Mouse (Mus musculus): ENCODE measurements around the gene Tmem208. TPM values are rescaled to one million over a fixed set of nuclear protein-coding genes. Genes with fewer than 3 reads are reported as not detected.

Tmem208 gene
- total RNA-seq, 1 experiment from 2014 or later, result 28.4 TPM

- peak; percentile 6 for ATAC-seq (replicated peaks; ENCODE audit: low read depth, poor library complexity, severe bottlenecking)
These were observed 22.4 kb downstream of the Tmem208 start, which contains the start of gene Slc9a5 for GRCm38 (mm10) chr8:105348450-105349095. Gene Slc9a5 (plus strand): TSS chr8:105348843.

GRCm38 (mm10) chr8:105349096-105349771 lies 23.1 kb downstream of the Tmem208 start:
- no peak for ATAC-seq (replicated peaks; ENCODE audit: low read depth, poor library complexity, severe bottlenecking)

GRCm38 (mm10) chr8:105350186-105350585 lies 24.0 kb downstream of the Tmem208 start:
- no peak for ATAC-seq (replicated peaks; ENCODE audit: low read depth, poor library complexity, severe bottlenecking)

GRCm38 (mm10) chr8:105353583-105354135 lies 27.5 kb downstream of the Tmem208 start:
- no peak for ATAC-seq (replicated peaks; ENCODE audit: low read depth, poor library complexity, severe bottlenecking)

- ATAC-seq (replicated peaks; ENCODE audit: low read depth, poor library complexity, severe bottlenecking), result no peak
These were observed 28.4 kb downstream of the Tmem208 start for GRCm38 (mm10) chr8:105354549-105354948.

- 0 out of 2 replicates have a peak, but pooled peaks have one; percentile 9 for ATAC-seq (replicated peaks; ENCODE audit: low read depth, poor library complexity, severe bottlenecking)
These were observed 29.2 kb downstream of the Tmem208 start for GRCm38 (mm10) chr8:105355179-105356024.

- no peak for ATAC-seq (replicated peaks; ENCODE audit: low read depth, poor library complexity, severe bottlenecking)
These were observed 30.5 kb downstream of the Tmem208 start for GRCm38 (mm10) chr8:105356681-105357080.

- ATAC-seq (replicated peaks; ENCODE audit: low read depth, poor library complexity, severe bottlenecking), result no peak
These were observed 33.1 kb downstream of the Tmem208 start for GRCm38 (mm10) chr8:105359208-105359607.

- 0 out of 2 replicates have a peak, but pooled peaks have one; percentile 26 for ATAC-seq (replicated peaks; ENCODE audit: low read depth, poor library complexity, severe bottlenecking)
These were observed 33.5 kb downstream of the Tmem208 start for GRCm38 (mm10) chr8:105359646-105360045.

GRCm38 (mm10) chr8:105361751-105362702 lies 35.9 kb downstream of the Tmem208 start:
- 0 out of 2 replicates have a peak, but pooled peaks have one; percentile 25 for ATAC-seq (replicated peaks; ENCODE audit: low read depth, poor library complexity, severe bottlenecking)

- no peak for ATAC-seq (replicated peaks; ENCODE audit: low read depth, poor library complexity, severe bottlenecking)
These were observed 41.0 kb downstream of the Tmem208 start for GRCm38 (mm10) chr8:105367107-105367506.

GRCm38 (mm10) chr8:105372473-105372872 lies 46.3 kb downstream of the Tmem208 start:
- no peak for ATAC-seq (replicated peaks; ENCODE audit: low read depth, poor library complexity, severe bottlenecking)

- no peak for ATAC-seq (replicated peaks; ENCODE audit: low read depth, poor library complexity, severe bottlenecking)
These were observed 46.9 kb downstream of the Tmem208 start, which contains the start of gene Plekhg4 for GRCm38 (mm10) chr8:105373032-105373431. Gene Plekhg4 (plus strand): TSS chr8:105373274.

GRCm38 (mm10) chr8:105374513-105374966 lies 48.4 kb downstream of the Tmem208 start:
- peak; percentile 57 for ATAC-seq (replicated peaks; ENCODE audit: low read depth, poor library complexity, severe bottlenecking)

- ATAC-seq (replicated peaks; ENCODE audit: low read depth, poor library complexity, severe bottlenecking), result 0 out of 2 replicates have a peak, but pooled peaks have one; percentile 5
These were observed 52.5 kb downstream of the Tmem208 start for GRCm38 (mm10) chr8:105378673-105379072.

- no peak for ATAC-seq (replicated peaks; ENCODE audit: low read depth, poor library complexity, severe bottlenecking)
These were observed 54.2 kb downstream of the Tmem208 start for GRCm38 (mm10) chr8:105380308-105380707.

GRCm38 (mm10) chr8:105384070-105384469 lies 57.9 kb downstream of the Tmem208 start:
- ATAC-seq (replicated peaks; ENCODE audit: low read depth, poor library complexity, severe bottlenecking), result no peak
